Mouse (Mus musculus): ENCODE results near the gene Bbs1. TPM values are rescaled to one million over a fixed set of nuclear protein-coding genes. Genes with fewer than 3 reads are reported as not detected.
A peak's percentile ranks its signal among the peaks of the same experiment; 100 is the strongest.

Bbs1 gene
- polyA plus RNA-seq, 1 experiment from 2014 or later: 2.3 TPM

GRCm38 (mm10) chr19:4847490-4847889 is 58.9 kb downstream of the Bbs1 start:
- Histone ChIP-seq H3K4me3 (replicated peaks) (no peak overlapping the region), H3K9ac (no peak overlapping the region), H3K4me1 (replicated peaks) (no peaks in the 10 kb centered on the region), H3K9me3 (no peaks in the 10 kb centered on the region), H3K27me3 (replicated peaks) (no peaks in the 10 kb centered on the region), H3K4me2 (replicated peaks) (no peak overlapping the region), H3K27ac (no peak overlapping the region), H3K36me3 (no peaks in the 10 kb centered on the region)
- ATAC-seq: no peak
- 26% methylated on average over 7 of the region's 7 CpGs for WGBS

- H3K4me2 ChIP-seq (replicated peaks): no peak overlapping the region
- WGBS: 66% methylated on average over 2 of the region's 2 CpGs
- H3K9me3 ChIP-seq: no peaks in the 10 kb centered on the region
- no peak overlapping the region for H3K9ac ChIP-seq
- peaks cover 10% of the 10 kb centered on the region for H3K27me3 ChIP-seq (replicated peaks)
- no peak overlapping the region for H3K4me3 ChIP-seq (replicated peaks)
- no peak overlapping the region for H3K27ac ChIP-seq
- no peaks in the 10 kb centered on the region for H3K36me3 ChIP-seq
- H3K4me1 ChIP-seq (replicated peaks): no peaks in the 10 kb centered on the region
- ATAC-seq: no peak
These were observed 60.6 kb downstream of the Bbs1 start for GRCm38 (mm10) chr19:4845846-4846245.

- ATAC-seq: no peak
- Histone ChIP-seq H3K36me3 (no peaks in the 10 kb centered on the region), H3K4me1 (replicated peaks) (peaks cover 17% of the 10 kb centered on the region), H3K4me2 (replicated peaks) (no peak overlapping the region), H3K4me3 (replicated peaks) (no peak overlapping the region), H3K27ac (no peak overlapping the region), H3K9ac (no peak overlapping the region), H3K9me3 (no peaks in the 10 kb centered on the region), H3K27me3 (replicated peaks) (peaks cover 22% of the 10 kb centered on the region)
- WGBS: 69% methylated on average over 2 of the region's 2 CpGs
These were observed 63.8 kb downstream of the Bbs1 start for GRCm38 (mm10) chr19:4842611-4843010.

- WGBS: 79% methylated on average over 9 of the region's 9 CpGs
- no peak for ATAC-seq
These were observed 65.6 kb downstream of the Bbs1 start for GRCm38 (mm10) chr19:4840848-4841247.

GRCm38 (mm10) chr19:4839149-4839548 is 67.3 kb downstream of the Bbs1 start, which contains the start of the genes Ccs and Ccdc87:
Ccs (minus strand) TSS chr19:4839332.
Ccdc87 (plus strand) TSS chr19:4839366.
- Histone ChIP-seq H3K27ac (no peak within 1 kb of the TSS), H3K4me3 (replicated peaks) (peak within 1 kb of the TSS; percentile 63), H3K4me1 (replicated peaks) (peaks cover 23% of the 10 kb centered on the region), H3K9me3 (no peaks in the 10 kb centered on the region), H3K27me3 (replicated peaks) (peaks cover 22% of the 10 kb centered on the region), H3K36me3 (no peaks in the 10 kb centered on the region), H3K9ac (peak within 1 kb of the TSS; percentile 64), H3K4me2 (replicated peaks) (peak within 1 kb of the TSS; percentile 96)
- peak; percentile 99 for ATAC-seq
- under 1% methylated on average over 25 of the region's 25 CpGs for WGBS

More at GRCm38 (mm10) chr19:4840848-4841247, 65.6 kb downstream of the Bbs1 start:
- H3K27me3 ChIP-seq (replicated peaks): peaks cover 22% of the 10 kb centered on the region
- H3K9ac ChIP-seq: no peak overlapping the region
- H3K4me2 ChIP-seq (replicated peaks): no peak overlapping the region
- no peaks in the 10 kb centered on the region for H3K36me3 ChIP-seq
- no peak overlapping the region for H3K4me3 ChIP-seq (replicated peaks)
- H3K9me3 ChIP-seq: no peaks in the 10 kb centered on the region
- H3K4me1 ChIP-seq (replicated peaks): peaks cover 23% of the 10 kb centered on the region
- no peak overlapping the region for H3K27ac ChIP-seq

GRCm38 (mm10) chr19:4838526-4839140 is 67.8 kb downstream of the Bbs1 start:
- Histone ChIP-seq H3K4me2 (replicated peaks) (peak overlapping the region; percentile 96), H3K27me3 (replicated peaks) (peaks cover 22% of the 10 kb centered on the region), H3K4me3 (replicated peaks) (peak overlapping the region; percentile 63), H3K9me3 (no peaks in the 10 kb centered on the region), H3K4me1 (replicated peaks) (peaks cover 23% of the 10 kb centered on the region), H3K27ac (no peak overlapping the region), H3K9ac (peak overlapping the region; percentile 64), H3K36me3 (no peaks in the 10 kb centered on the region)
- peak; percentile 52 for ATAC-seq
- 26% methylated on average over 10 of the region's 10 CpGs for WGBS

- H3K4me3 ChIP-seq (replicated peaks): no peak overlapping the region
- no peaks in the 10 kb centered on the region for H3K36me3 ChIP-seq
- WGBS: 93% methylated on average over 6 of the region's 6 CpGs
- no peak overlapping the region for H3K4me2 ChIP-seq (replicated peaks)
- H3K27me3 ChIP-seq (replicated peaks): peaks cover 22% of the 10 kb centered on the region
- no peak for ATAC-seq
- H3K9ac ChIP-seq: no peak overlapping the region
- no peak overlapping the region for H3K27ac ChIP-seq
- H3K9me3 ChIP-seq: no peaks in the 10 kb centered on the region
- H3K4me1 ChIP-seq (replicated peaks): peaks cover 23% of the 10 kb centered on the region
These were observed 69.4 kb downstream of the Bbs1 start for GRCm38 (mm10) chr19:4837049-4837448.

Other genes starting within 250 kb of the Bbs1 start
- gene Gm960, start 208.0 kb downstream of the Bbs1 start, polyA plus RNA-seq (2015; fragmentation: Nextera tagmentation; extraction: Ambion mirVana): 1.4 and 2.7 TPM in 2 replicates
- 1.4 and 1.7 TPM in 2 replicates for gene Sptbn2, start 195.5 kb downstream of the Bbs1 start, polyA plus RNA-seq (2015; fragmentation: Nextera tagmentation; extraction: Ambion mirVana)
- 47.1 and 47.4 TPM in 2 replicates for gene Rbm4b, start 150.1 kb downstream of the Bbs1 start, polyA plus RNA-seq (2015; fragmentation: Nextera tagmentation; extraction: Ambion mirVana)
- 43.8 and 51.0 TPM in 2 replicates for gene Rbm4, start 112.7 kb downstream of the Bbs1 start, polyA plus RNA-seq (2015; fragmentation: Nextera tagmentation; extraction: Ambion mirVana)
- 32.4 and 35.3 TPM in 2 replicates for gene Gm21992, start 95.0 kb downstream of the Bbs1 start, polyA plus RNA-seq (2015; fragmentation: Nextera tagmentation; extraction: Ambion mirVana)
- gene Rbm14, start 95.0 kb downstream of the Bbs1 start, polyA plus RNA-seq (2015; fragmentation: Nextera tagmentation; extraction: Ambion mirVana): 73.6 and 80.0 TPM in 2 replicates
- gene Ccs, start 67.3 kb downstream of the Bbs1 start, polyA plus RNA-seq (2015; fragmentation: Nextera tagmentation; extraction: Ambion mirVana): 51.3 and 56.7 TPM in 2 replicates
- gene Ccdc87, start 67.3 kb downstream of the Bbs1 start, polyA plus RNA-seq (2015; fragmentation: Nextera tagmentation; extraction: Ambion mirVana): not detected in 2 replicates
- gene Ctsf, start 51.5 kb downstream of the Bbs1 start, polyA plus RNA-seq (2015; fragmentation: Nextera tagmentation; extraction: Ambion mirVana): 25.2 and 26.3 TPM in 2 replicates
- gene Actn3, start 28.7 kb downstream of the Bbs1 start, polyA plus RNA-seq (2015; fragmentation: Nextera tagmentation; extraction: Ambion mirVana): 1.2 and 1.7 TPM in 2 replicates
- 9.8 and 10.3 TPM in 2 replicates for gene Zdhhc24, start 28.0 kb downstream of the Bbs1 start, polyA plus RNA-seq (2015; fragmentation: Nextera tagmentation; extraction: Ambion mirVana)
- 126 and 135 TPM in 2 replicates for gene Dpp3, start 21.7 kb upstream of the Bbs1 start, polyA plus RNA-seq (2015; fragmentation: Nextera tagmentation; extraction: Ambion mirVana)
- 2.0 and 2.4 TPM in 2 replicates for gene Peli3, start 36.5 kb upstream of the Bbs1 start, polyA plus RNA-seq (2015; fragmentation: Nextera tagmentation; extraction: Ambion mirVana)
- gene Mrpl11, start 55.5 kb upstream of the Bbs1 start, polyA plus RNA-seq (2015; fragmentation: Nextera tagmentation; extraction: Ambion mirVana): 102 and 116 TPM in 2 replicates
- gene Npas4, start 83.7 kb upstream of the Bbs1 start, polyA plus RNA-seq (2015; fragmentation: Nextera tagmentation; extraction: Ambion mirVana): 0.21 and 0.24 TPM in 2 replicates
- gene Slc29a2, start 117.2 kb upstream of the Bbs1 start, polyA plus RNA-seq (2015; fragmentation: Nextera tagmentation; extraction: Ambion mirVana): 4.6 and 4.9 TPM in 2 replicates
- 36.1 and 36.2 TPM in 2 replicates for gene B4gat1, start 132.2 kb upstream of the Bbs1 start, polyA plus RNA-seq (2015; fragmentation: Nextera tagmentation; extraction: Ambion mirVana)
- gene AC124502.3, start 132.3 kb upstream of the Bbs1 start, polyA plus RNA-seq (2015; fragmentation: Nextera tagmentation; extraction: Ambion mirVana): 2.4 and 2.8 TPM in 2 replicates
- gene Brms1, start 134.7 kb upstream of the Bbs1 start, polyA plus RNA-seq (2015; fragmentation: Nextera tagmentation; extraction: Ambion mirVana): 37.5 and 44.7 TPM in 2 replicates
- gene Rin1, start 143.9 kb upstream of the Bbs1 start, polyA plus RNA-seq (2015; fragmentation: Nextera tagmentation; extraction: Ambion mirVana): 2.7 and 3.9 TPM in 2 replicates
- 47.7 and 48.0 TPM in 2 replicates for gene Cd248, start 161.4 kb upstream of the Bbs1 start, polyA plus RNA-seq (2015; fragmentation: Nextera tagmentation; extraction: Ambion mirVana)
- 5.6 and 6.5 TPM in 2 replicates for gene Tmem151a, start 178.9 kb upstream of the Bbs1 start, polyA plus RNA-seq (2015; fragmentation: Nextera tagmentation; extraction: Ambion mirVana)
- gene Yif1a, start 181.9 kb upstream of the Bbs1 start, polyA plus RNA-seq (2015; fragmentation: Nextera tagmentation; extraction: Ambion mirVana): 109 and 126 TPM in 2 replicates
- gene Cnih2, start 191.9 kb upstream of the Bbs1 start, polyA plus RNA-seq (2015; fragmentation: Nextera tagmentation; extraction: Ambion mirVana): 12.7 and 13.4 TPM in 2 replicates
- 216 and 223 TPM in 2 replicates for gene Rab1b, start 200.4 kb upstream of the Bbs1 start, polyA plus RNA-seq (2015; fragmentation: Nextera tagmentation; extraction: Ambion mirVana)
- 12.1 and 16.6 TPM in 2 replicates for gene Klc2, start 211.9 kb upstream of the Bbs1 start, polyA plus RNA-seq (2015; fragmentation: Nextera tagmentation; extraction: Ambion mirVana)